Mouse (Mus musculus): ENCODE data around the gene AB124611. TPM values are rescaled to one million over a fixed set of nuclear protein-coding genes. Genes with fewer than 3 reads are reported as not detected.
"Not testable (repeated sequence)": the region's sequence is repeated elsewhere in the genome, so short reads cannot be mapped to it uniquely, and the experiment has no call there.

The AB124611 gene
- 3.7 and 6.0 TPM in 2 replicates for polyA plus RNA-seq (2016; fragmentation: Nextera tagmentation; extraction: Ambion mirVana)

DNA sequence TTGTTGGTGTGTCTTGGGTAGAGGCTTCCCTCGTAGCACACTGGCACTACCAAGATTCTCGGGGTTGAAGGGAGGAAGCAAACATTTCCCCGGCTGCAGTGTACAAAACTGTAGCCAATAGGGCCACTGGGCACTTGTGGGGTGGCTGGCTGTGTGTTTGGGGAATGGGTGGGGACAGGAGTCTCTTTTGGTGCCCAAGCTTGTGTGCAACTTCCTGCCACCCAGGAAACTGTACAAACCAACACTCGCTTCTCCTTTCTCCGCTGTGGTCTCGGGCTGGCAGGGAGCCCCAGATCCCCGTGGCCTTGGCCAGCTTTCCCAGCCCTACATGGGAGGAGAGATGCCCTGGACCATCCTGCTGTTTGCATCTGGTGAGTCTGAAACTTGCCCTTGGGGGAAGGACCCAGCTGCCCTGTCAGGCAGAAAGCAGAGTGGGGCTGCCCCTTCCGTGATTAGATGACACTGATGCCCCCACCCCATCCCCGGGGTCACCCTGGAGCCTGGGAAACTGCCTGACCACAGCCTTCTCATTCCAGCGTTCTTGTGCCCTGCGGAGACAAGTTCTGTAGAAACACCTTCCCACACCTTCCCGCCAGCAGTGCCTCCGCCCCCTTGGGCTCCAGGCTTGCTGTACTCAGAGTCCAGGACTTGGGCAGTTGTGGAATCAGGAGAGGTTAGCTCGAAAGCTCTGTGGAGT lies at the start of gene AB124611:
Gene AB124611, plus strand, starts transcription at position 240 of the 697 bp plus-strand sequence.
- no peak within 1 kb of the TSS for H3K4me3 ChIP-seq
- H3K36me3 ChIP-seq = 0 out of 2 replicates have a peak, but pooled peaks cover 5% of the 10 kb centered on the region
- no peaks in the 10 kb centered on the region for H3K9me3 ChIP-seq (replicated peaks)
- H3K27me3 ChIP-seq = no peaks in the 10 kb centered on the region
- no peak within 1 kb of the TSS for H3K27ac ChIP-seq
- ATAC-seq (ENCODE audit: low FRiP score) = no peak
- H3K9ac ChIP-seq = 0 out of 2 replicates have a peak within 1 kb of the TSS, but pooled peaks have one; percentile 4
- WGBS = 67% methylated on average over 14 of the region's 14 CpGs
- no peak within 1 kb of the TSS for H3K4me2 ChIP-seq (replicated peaks)
- peaks cover 8% of the 10 kb centered on the region for H3K4me1 ChIP-seq

DNA sequence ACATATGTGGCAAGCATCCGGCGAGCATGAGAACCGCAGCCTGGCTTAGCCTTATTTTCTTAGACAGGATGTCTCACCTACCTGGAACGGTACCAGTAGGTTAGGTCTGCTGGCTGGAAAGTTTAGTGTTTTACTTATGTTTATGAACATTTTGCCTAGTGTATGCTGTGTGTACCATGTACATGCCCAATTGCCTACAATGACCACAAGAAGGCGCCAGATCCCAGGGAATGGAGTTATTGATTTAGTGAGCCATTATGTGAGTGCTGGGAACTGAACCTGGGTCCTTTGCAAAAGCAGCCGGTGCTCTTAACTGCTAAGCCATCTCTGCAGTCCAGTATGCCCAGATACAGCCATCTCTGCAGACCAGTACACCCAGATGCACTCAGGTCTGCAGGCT lies 48.3 kb upstream of the AB124611 start:
- Histone ChIP-seq H3K4me2 (replicated peaks) (no peak overlapping the region), H3K27me3 (no peaks in the 10 kb centered on the region), H3K4me3 (no peak overlapping the region), H3K9ac (no peak overlapping the region), H3K4me1 (no peaks in the 10 kb centered on the region), H3K36me3 (peaks cover 93% of the 10 kb centered on the region), H3K9me3 (replicated peaks) (peaks cover 8% of the 10 kb centered on the region; the same call in 1 of the 2 replicates), H3K27ac (no peak overlapping the region)
- 98% methylated on average over 6 of the region's 6 CpGs for WGBS
- ATAC-seq (ENCODE audit: low FRiP score) = no peak

DNA sequence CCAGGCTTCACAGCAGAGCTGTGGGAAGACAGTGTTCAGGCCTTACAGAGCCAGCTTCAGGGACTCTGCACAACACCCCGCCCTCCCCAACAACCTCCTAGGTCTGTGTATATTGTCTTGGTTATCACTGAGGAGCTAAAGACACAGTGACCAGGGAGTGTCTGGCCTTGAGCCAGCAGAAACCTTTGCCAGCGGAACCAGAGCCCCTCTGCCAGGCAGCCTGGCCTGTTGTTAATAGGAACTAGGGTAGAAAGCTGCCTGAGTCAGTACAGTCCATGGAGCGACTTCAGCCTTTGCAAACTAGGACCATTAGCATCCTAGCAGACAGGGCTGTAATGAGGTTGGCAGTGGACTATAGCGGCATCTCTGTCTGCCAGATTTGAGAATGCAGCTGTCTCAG lies 41.9 kb upstream of the AB124611 start:
- 94% methylated on average over 4 of the region's 4 CpGs for WGBS
- H3K9ac ChIP-seq = no peak overlapping the region
- no peaks in the 10 kb centered on the region for H3K4me1 ChIP-seq
- no peak overlapping the region for H3K4me3 ChIP-seq
- H3K27ac ChIP-seq = no peak overlapping the region
- ATAC-seq (ENCODE audit: low FRiP score) = no peak
- no peaks in the 10 kb centered on the region for H3K27me3 ChIP-seq
- H3K4me2 ChIP-seq (replicated peaks) = no peak overlapping the region
- no peaks in the 10 kb centered on the region for H3K9me3 ChIP-seq (replicated peaks)
- peaks cover 67% of the 10 kb centered on the region for H3K36me3 ChIP-seq

DNA sequence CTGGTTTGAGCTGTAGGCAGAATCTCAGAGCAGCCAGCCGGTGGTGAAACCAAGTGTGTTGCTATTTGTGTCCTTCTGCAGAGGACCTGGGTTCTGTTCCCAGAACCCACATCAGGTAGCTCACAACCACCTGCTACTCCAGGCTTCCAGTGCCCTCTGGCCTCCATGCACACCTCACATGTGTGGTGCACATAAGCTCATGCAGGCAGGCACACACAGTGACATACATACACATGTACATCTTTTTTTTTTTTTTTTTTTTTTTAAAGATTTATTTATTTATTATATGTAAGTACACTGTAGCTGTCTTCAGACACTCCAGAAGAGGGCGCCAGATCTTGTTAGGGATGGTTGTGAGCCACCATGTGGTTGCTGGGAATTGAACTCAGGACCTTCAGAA lies 37.7 kb upstream of the AB124611 start:
- H3K36me3 ChIP-seq = peaks cover 44% of the 10 kb centered on the region
- H3K4me2 ChIP-seq (replicated peaks); H3K9me3 ChIP-seq (replicated peaks); H3K4me3 ChIP-seq; ATAC-seq (ENCODE audit: low FRiP score); H3K4me1 ChIP-seq; H3K9ac ChIP-seq; H3K27ac ChIP-seq; H3K27me3 ChIP-seq: not testable (repeated sequence)
- WGBS = 95% methylated on average over 1 of the region's 2 CpGs

DNA sequence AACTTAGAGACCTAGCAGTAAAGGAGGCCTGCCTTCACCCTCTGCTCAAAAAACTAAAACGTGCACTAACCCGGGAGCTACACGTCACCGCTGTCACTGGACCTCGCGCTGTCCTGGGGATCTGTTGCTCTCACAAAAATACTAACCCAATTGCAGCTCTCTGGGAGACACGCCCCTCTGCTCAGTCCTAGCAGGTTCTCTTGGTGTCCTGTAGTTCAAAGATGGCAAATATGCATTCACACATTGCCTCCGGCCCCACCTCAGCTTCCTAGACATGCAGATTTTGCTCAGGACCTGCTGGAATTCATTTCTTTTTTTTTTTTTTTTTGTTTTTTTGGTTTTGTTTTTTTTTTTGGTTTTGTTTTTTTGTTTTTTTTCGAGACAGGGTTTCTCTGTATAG lies 35.3 kb upstream of the AB124611 start:
- Histone ChIP-seq H3K9ac (no peak overlapping the region), H3K36me3 (peaks cover 36% of the 10 kb centered on the region), H3K4me1 (no peaks in the 10 kb centered on the region; the same call in 1 of the 2 replicates), H3K9me3 (replicated peaks) (no peaks in the 10 kb centered on the region), H3K27ac (no peak overlapping the region), H3K27me3 (no peaks in the 10 kb centered on the region), H3K4me2 (replicated peaks) (no peak overlapping the region), H3K4me3 (no peak overlapping the region)
- 88% methylated on average over 9 of the region's 9 CpGs for WGBS
- no peak for ATAC-seq (ENCODE audit: low FRiP score)

DNA sequence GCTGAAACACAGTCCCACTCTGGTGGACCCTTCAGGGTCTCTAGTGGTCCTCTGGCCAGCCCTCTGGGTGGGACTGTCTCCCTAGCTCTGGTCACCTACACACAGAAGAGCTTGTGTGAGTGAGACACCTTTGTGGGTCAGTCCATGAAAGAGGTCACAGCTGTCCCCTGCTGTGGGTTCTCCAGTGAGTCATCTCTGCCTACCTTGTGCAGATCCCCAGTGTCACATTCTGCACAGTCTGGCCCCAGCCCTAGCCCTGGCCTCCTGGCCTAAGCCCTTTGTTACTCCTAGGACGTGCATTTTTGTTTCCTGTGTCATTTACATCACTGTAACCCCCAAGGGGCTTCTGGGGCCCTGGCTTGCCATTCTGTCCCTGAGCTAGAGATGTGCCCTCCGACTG lies 32.1 kb upstream of the AB124611 start:
- no peak for ATAC-seq (ENCODE audit: low FRiP score)
- Histone ChIP-seq H3K4me1 (no peaks in the 10 kb centered on the region; the same call in 1 of the 2 replicates), H3K9me3 (replicated peaks) (no peaks in the 10 kb centered on the region), H3K27ac (no peak overlapping the region), H3K36me3 (peaks cover 43% of the 10 kb centered on the region), H3K27me3 (no peaks in the 10 kb centered on the region), H3K4me3 (no peak overlapping the region), H3K9ac (no peak overlapping the region), H3K4me2 (replicated peaks) (no peak overlapping the region)
- 59% methylated on average over 2 of the region's 2 CpGs for WGBS

DNA sequence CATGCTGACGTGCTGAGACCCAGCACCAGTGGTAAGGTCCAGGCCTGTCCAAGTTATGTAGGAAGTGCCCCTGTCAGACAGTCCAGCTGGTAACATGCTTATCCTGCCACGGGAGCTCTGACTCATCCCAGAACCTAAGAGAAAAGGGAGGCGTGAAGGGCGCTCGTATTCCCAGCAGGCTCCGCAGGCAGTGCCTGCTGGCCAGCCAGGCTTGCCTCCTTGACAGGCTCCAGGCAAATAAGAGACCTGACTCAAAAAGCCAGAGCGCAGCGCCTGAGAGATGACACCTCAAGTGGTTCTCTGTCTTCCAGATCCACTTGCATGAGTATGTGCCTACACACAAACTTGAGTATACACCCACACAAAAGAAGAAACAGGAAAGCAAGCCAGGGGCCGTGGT lies 31.2 kb upstream of the AB124611 start:
- Histone ChIP-seq H3K4me3 (no peak overlapping the region), H3K4me2 (replicated peaks) (no peak overlapping the region), H3K36me3 (peaks cover 52% of the 10 kb centered on the region), H3K9me3 (replicated peaks) (no peaks in the 10 kb centered on the region), H3K4me1 (no peaks in the 10 kb centered on the region; the same call in 1 of the 2 replicates), H3K27ac (no peak overlapping the region), H3K9ac (no peak overlapping the region), H3K27me3 (no peaks in the 10 kb centered on the region)
- ATAC-seq (ENCODE audit: low FRiP score) = no peak
- WGBS = 76% methylated on average over 9 of the region's 9 CpGs

- Histone ChIP-seq H3K4me1 (no peaks in the 10 kb centered on the region; the same call in 1 of the 2 replicates), H3K4me3 (peak overlapping the region; percentile 8; the same call in 1 of the 2 replicates), H3K9ac (0 out of 2 replicates have a peak overlapping the region, but pooled peaks have one; percentile 41), H3K27ac (peak overlapping the region; percentile 70), H3K4me2 (replicated peaks) (peak overlapping the region; percentile 26; the same call in 1 of the 2 replicates), H3K9me3 (replicated peaks) (no peaks in the 10 kb centered on the region), H3K27me3 (no peaks in the 10 kb centered on the region), H3K36me3 (peaks cover 51% of the 10 kb centered on the region)
- no peak for ATAC-seq (ENCODE audit: low FRiP score)
- 79% methylated on average over 19 of the region's 19 CpGs for WGBS
Measured at GRCm38 (mm10) chr9:21496308-21497049, 29.5 kb upstream of the AB124611 start.

GRCm38 (mm10) chr9:21497050-21497542 lies 28.9 kb upstream of the AB124611 start:
- H3K9ac ChIP-seq = peak overlapping the region; percentile 41; the same call in 1 of the 2 replicates
- peaks cover 45% of the 10 kb centered on the region for H3K36me3 ChIP-seq
- no peaks in the 10 kb centered on the region for H3K9me3 ChIP-seq (replicated peaks)
- H3K4me3 ChIP-seq = no peak overlapping the region
- H3K27ac ChIP-seq = peak overlapping the region; percentile 41; the same call in 1 of the 2 replicates
- H3K4me2 ChIP-seq (replicated peaks) = 0 out of 2 replicates have a peak overlapping the region, but pooled peaks have one; percentile 13
- H3K4me1 ChIP-seq = no peaks in the 10 kb centered on the region; the same call in 1 of the 2 replicates
- WGBS = 63% methylated on average over 16 of the region's 16 CpGs
- no peak for ATAC-seq (ENCODE audit: low FRiP score)
- no peaks in the 10 kb centered on the region for H3K27me3 ChIP-seq

- WGBS = 86% methylated on average over 2 of the region's 2 CpGs
- Histone ChIP-seq H3K4me2 (replicated peaks) (no peak overlapping the region), H3K27me3 (no peaks in the 10 kb centered on the region), H3K9ac (no peak overlapping the region), H3K9me3 (replicated peaks) (no peaks in the 10 kb centered on the region), H3K36me3 (peaks cover 46% of the 10 kb centered on the region), H3K27ac (peak overlapping the region; percentile 41; the same call in 1 of the 2 replicates), H3K4me3 (no peak overlapping the region), H3K4me1 (no peaks in the 10 kb centered on the region; the same call in 1 of the 2 replicates)
- ATAC-seq (ENCODE audit: low FRiP score) = no peak
Measured at GRCm38 (mm10) chr9:21497664-21498063, 28.3 kb upstream of the AB124611 start.

- no peak for ATAC-seq (ENCODE audit: low FRiP score)
- no peak overlapping the region for H3K9ac ChIP-seq
- no peaks in the 10 kb centered on the region for H3K27me3 ChIP-seq
- H3K27ac ChIP-seq = no peak overlapping the region
- 93% methylated on average over 12 of the region's 12 CpGs for WGBS
- no peak overlapping the region for H3K4me3 ChIP-seq
- H3K4me1 ChIP-seq = no peaks in the 10 kb centered on the region; the same call in 1 of the 2 replicates
- H3K9me3 ChIP-seq (replicated peaks) = no peaks in the 10 kb centered on the region
- H3K4me2 ChIP-seq (replicated peaks) = no peak overlapping the region
- peaks cover 53% of the 10 kb centered on the region for H3K36me3 ChIP-seq
Measured at GRCm38 (mm10) chr9:21498284-21498902, 27.6 kb upstream of the AB124611 start.

DNA sequence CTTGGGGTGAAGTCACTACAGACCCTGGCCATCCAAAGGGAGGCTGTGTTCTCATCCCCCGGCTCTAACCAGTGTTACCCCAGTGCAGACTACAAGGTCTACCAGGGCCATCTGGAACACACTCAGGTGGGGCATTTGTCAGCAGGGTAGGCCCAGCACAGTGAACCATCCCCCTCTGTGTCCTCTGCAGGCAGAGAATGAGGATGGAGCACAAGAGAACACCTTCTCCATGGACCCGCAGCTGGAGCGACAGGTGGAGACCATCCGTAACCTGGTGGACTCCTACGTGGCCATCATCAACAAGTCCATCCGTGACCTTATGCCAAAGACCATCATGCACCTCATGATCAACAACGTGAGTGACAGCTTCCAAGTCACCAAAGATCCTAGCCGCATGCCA lies 22.6 kb upstream of the AB124611 start:
- H3K4me1 ChIP-seq = no peaks in the 10 kb centered on the region
- no peak for ATAC-seq (ENCODE audit: low FRiP score)
- no peaks in the 10 kb centered on the region for H3K27me3 ChIP-seq
- H3K4me2 ChIP-seq (replicated peaks) = no peak overlapping the region
- H3K9me3 ChIP-seq (replicated peaks) = no peaks in the 10 kb centered on the region
- no peak overlapping the region for H3K9ac ChIP-seq
- WGBS = 93% methylated on average over 8 of the region's 8 CpGs
- H3K4me3 ChIP-seq = no peak overlapping the region
- no peak overlapping the region for H3K27ac ChIP-seq
- H3K36me3 ChIP-seq = peaks cover 77% of the 10 kb centered on the region

Data from hindbrain, embryonic 12.5 days (tissue).